Mouse (Mus musculus) 3134 (cell line): ENCODE measurements around the gene Frmd8.
"Not testable (repeated sequence)": the region's sequence is repeated elsewhere in the genome, so short reads cannot be mapped to it uniquely, and the experiment has no call there.

Source experiments
- DNase-seq: peaks from one replicate; pipeline ENCODE4 v3.0.0-alpha.2; 2011; ENCODE audit warnings: low spot score; ENCODE audit not compliant: insufficient read length; ENCODE audit errors: extremely low read depth

The Frmd8 gene

DNA sequence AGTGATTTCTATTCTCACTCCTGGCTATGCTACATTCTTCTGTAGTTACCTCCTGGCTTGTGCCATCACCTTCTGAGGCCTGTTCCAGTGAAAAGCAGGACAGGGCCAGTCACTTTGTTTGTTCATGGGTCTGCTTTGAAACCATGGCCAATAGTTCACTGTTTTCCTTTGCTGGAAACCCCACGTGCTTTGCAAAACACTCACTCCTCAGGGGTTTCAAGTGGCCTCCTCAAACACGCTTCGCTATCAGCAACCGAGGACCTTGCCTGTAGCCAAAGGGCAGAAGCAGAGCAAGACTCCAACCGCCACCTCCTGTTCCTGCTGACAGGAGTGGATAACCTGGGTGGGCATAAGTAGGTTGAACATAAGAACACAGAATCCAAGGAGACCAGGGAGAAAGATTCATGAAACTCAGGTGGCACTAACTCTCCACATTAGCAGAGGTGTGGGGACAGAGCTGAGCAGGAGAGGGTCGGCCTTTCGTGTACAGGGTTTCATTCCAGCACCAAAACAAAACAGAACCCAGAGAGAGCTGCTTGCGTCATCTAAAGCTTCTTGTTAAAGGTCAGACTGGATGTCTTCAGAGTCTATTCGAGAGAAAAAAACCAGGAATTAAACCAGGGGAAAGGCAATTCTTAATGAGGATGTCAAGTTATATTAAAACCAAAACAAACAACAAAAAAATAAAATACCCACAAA is 47.5 kb downstream of the Frmd8 start:
- DNase-seq: no peak

GRCm38 (mm10) chr19:5827044-5827443 is 48.0 kb downstream of the Frmd8 start:
- DNase-seq: peak; percentile 69

DNA sequence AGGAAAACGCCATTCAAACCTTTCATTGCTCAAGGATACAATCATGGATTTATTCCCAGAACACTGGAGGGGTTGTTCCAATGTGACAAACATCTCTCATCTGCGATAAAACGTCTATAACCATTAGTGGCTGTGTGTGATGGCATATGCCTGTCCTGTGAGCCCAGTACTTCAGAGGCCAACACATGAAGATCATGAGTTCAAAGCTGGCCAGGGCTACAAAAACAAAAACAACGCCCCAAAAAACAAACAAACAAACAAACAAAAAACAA is 48.4 kb downstream of the Frmd8 start:
- DNase-seq: no peak

DNA sequence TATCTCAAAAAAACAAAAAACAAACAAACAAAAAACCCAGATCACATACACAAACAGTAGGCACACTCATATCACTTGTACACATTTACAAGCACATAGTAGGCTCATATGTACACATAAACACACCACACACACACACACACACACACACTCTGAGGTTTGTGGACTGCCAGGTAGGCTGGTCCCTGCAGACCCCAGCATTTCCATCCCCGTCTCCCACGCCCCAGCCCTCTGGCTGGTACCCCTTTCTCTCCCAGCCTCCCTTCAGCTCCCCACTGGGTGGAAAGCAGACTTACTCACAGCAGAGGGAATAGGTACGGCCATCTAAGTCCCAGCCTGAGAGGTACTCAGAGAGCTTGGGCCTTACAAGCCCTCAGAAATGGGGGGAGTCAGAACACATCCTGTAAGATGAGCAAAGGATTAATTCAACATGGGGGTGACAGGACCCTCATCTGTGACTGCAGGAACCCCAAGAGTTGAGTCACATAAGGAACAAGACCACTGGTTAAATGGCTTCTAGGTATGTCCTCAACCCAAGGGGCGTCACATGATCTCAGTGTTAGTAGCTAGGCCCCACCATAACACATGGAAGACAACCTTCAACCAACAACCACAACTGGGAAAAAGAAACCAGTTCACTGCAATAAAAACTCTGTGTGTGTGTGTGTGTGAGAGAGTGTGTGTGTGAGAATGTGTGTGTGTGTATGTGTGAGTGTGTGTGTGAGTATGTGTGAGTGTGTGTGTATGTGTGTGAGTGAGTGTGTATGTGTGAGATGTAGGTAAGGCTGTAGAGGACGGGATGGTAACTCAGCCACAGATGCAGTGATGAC is 49.0 kb downstream of the Frmd8 start:
- peak; percentile 71 for DNase-seq

DNA sequence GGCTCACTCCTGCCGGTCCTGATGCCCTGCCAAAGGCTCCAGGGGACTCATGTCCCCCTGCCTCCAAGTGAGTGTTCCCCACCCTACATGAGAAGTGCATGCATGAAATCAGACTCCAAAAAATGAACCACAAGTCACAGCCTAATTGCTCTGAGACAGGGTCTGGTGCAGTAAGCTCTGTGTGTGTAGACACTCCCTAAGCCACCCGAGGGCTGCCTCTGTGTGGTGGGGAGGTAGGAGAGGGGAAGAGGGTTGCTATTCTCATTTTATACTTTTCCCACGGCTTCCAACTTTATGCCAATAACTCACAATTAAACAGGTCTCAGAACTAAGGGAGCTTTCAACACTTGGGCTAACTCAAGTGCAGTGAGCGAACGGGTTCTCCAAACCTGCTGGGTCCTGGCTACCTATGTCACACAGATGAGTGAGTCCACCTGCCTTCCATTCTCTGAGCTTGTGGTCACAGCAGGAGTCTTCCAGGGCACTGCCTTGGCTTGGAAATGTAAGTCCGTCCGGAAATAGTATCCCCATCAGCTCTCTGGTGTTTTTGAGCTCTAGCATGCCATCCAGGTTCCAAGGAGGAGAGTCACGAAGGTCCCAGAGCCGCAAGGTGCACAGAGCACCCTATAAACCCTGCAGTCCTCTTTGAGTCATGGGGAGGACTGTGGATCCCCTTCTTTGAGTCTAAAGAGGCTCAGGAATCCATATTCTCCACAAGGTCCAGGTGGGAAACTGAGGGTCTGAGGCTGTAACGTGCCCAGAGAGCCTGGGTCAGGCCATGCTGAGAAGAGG is 50.1 kb downstream of the Frmd8 start:
- peak; percentile 50 for DNase-seq

DNA sequence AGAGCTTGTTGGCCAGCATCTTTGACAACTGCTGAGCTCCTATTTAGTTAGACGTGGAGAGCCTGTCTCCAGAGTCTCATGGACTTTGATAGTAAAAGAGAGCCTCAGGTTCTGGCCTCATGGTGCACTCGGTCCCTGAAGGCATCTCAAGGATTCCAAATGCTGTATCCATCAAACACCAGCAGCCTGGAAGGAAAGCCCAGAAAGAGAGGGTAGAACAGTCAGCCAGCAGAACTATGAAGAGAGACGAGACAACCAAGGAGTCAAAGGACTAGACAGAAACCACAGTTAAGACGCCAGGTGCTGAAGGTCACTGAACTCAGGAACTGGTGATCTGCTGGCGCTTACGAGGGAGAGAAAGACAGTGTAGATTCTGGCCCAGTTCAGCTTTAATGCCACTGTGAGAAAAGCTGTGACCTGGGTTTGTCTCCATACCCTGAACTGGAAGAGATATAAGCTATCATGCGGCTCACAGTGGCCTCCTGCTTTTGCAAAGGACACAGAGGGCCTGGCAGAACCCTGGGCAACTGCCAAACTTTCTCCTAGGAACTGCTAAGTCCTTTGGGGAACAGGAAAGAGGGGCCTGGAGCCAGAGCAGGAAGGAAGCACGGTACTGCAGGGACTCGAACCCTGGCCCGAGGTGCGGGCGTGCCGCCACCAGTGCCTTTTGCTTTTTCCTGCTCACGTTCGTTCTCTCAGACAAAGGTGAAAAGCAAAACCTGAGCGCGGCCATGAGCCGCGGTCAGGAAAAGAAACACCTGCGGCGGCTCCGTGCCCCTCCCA is 50.8 kb downstream of the Frmd8 start:
- peak; percentile 79 for DNase-seq

GRCm38 (mm10) chr19:5823266-5823839 is 51.7 kb downstream of the Frmd8 start:
- DNase-seq: peak; percentile 77

- DNase-seq: peak; percentile 49
Measured at GRCm38 (mm10) chr19:5822834-5823205, 52.3 kb downstream of the Frmd8 start.

- DNase-seq: peak; percentile 65
Measured at GRCm38 (mm10) chr19:5822174-5822833, 52.8 kb downstream of the Frmd8 start.

- no peak for DNase-seq
Measured at GRCm38 (mm10) chr19:5821847-5822173, 53.3 kb downstream of the Frmd8 start.

- peak; percentile 56 for DNase-seq
Measured at GRCm38 (mm10) chr19:5819549-5819948, 55.5 kb downstream of the Frmd8 start.

DNA sequence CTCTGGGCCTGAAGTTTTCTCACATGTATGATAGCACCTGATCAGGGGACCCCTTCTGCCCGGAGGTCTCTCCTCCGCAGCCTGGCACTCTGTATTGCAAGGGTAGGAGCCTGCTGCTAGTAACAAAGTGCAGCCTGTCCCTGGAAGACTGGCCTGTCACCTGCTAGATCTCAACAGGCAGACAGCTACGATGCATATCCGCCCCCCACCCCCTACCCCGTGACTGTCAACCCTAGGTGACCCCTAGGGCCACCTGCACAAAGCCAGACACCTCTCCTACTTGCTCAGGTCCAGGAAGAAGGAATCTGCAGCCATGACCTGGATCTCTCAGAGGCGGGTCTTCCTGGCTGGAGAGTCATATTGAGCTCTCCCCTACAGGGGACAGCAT is 56.5 kb downstream of the Frmd8 start:
- DNase-seq: no peak

DNA sequence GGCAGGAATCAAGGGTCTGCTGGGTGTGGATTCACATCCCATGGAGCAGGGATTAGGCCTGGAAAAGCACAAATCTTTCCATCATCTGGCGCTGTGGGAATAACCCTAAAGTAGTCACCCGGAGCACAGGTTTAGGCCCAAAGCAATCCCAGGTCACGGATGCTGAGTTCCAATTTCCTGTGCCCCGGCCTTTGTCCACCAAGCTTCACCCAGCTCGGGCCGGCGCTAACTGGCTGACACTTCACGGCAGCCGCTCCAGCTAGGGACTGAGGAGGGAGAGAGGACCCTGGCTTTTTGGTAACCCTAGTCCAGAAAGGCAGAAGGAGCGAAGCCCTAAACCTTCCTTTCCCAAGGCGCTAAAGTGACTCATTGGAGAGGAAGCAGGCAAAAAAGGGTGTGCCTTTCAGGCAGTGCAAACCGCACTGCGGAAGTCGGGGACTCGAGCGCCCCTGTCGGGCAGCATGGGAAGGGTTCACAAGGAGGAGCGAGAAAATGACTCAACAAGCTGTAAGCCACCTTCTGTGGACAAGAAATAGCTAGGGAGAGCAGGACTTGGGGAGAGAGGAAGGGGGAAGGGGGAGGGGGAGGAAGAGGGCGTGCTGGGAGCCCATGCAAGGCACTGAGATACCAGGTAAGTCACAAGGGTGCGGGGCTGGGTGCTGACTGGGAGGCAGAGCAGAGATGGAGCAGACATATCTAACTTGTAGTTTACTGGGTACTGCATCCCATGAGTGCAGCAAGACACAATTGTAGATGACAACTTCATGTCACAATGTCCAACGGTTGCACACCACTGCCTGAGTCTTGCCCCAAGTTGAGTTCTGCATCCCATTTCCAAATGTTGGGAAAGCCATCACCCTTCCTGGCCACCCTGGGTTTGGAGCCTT is 57.1 kb downstream of the Frmd8 start:
- DNase-seq: peak; percentile 93

DNA sequence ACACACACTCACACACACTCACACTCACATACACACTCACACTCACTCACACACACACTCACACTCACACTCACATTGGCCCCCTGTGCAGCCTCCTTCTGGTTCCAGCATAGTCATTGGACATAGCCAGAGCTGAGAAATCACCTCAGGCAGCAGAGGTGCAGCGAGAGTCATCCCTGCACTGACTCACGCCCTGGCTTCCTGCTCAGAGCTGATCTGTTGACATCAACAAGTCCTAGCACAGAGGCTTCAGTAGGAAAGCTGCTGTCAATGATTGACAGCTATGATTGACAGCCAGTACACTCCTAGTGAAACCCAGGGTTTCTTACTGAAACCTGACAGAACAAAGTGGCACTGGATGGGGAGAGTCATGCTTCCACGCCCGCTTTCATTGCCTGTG is 59.1 kb downstream of the Frmd8 start:
- DNase-seq: peak; percentile 82

DNA sequence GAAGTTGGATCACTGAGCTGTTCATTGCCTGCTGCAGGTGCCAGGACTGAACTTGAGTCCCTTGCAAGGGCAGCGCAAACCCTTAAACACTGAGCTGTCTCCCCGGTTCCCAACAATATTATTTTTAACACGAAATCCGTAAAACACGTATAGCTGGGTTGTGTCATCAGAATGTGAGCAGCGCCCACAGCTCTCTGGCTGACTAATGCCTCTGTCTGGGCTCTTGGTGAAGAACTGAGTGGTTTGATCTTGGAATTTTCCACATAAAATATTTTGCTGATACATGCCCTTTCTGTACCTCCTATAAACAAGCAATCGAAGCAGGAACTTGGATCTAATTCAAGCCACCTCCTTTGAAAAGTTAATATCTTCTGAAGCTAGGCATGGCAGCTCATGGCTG is 60.1 kb downstream of the Frmd8 start:
- peak; percentile 68 for DNase-seq

GRCm38 (mm10) chr19:5814048-5814447 is 61.0 kb downstream of the Frmd8 start:
- DNase-seq: not testable (repeated sequence)

GRCm38 (mm10) chr19:5813567-5813966 is 61.5 kb downstream of the Frmd8 start:
- no peak for DNase-seq

GRCm38 (mm10) chr19:5811771-5812504 is 63.1 kb downstream of the Frmd8 start:
- peak; percentile 82 for DNase-seq
